Mouse (Mus musculus): ENCODE measurements around the gene 1700013H16Rik. TPM values are rescaled to one million over a fixed set of nuclear protein-coding genes. Genes with fewer than 3 reads are reported as not detected.
"Not testable (repeated sequence)": the region's sequence is repeated elsewhere in the genome, so short reads cannot be mapped to it uniquely, and the experiment has no call there.

1700013H16Rik gene
- not detected in 2 replicates for polyA plus RNA-seq (2015; fragmentation: Nextera tagmentation; extraction: Ambion mirVana)

- H3K9ac ChIP-seq (replicated peaks; ENCODE audit: low read length) = no peak within 1 kb of the TSS
- no peak within 1 kb of the TSS for H3K27ac ChIP-seq (ENCODE audit: low read length)
- no peak for ATAC-seq (ENCODE audit: low FRiP score, low TSS enrichment)
- no peaks in the 10 kb centered on the region for H3K36me3 ChIP-seq (ENCODE audit: insufficient read depth, low read length)
- H3K27me3 ChIP-seq (ENCODE audit: insufficient read depth, low read length) = no peaks in the 10 kb centered on the region
- no peak within 1 kb of the TSS for H3K4me2 ChIP-seq (replicated peaks; ENCODE audit: low read depth, low read length)
- no peak within 1 kb of the TSS for H3K4me3 ChIP-seq (ENCODE audit: low read length)
- H3K4me1 ChIP-seq (ENCODE audit: insufficient read depth, low read length) = no peaks in the 10 kb centered on the region
- peaks cover 12% of the 10 kb centered on the region; the same call in 1 of the 2 replicates for H3K9me3 ChIP-seq (ENCODE audit: low read length)
- 91% methylated on average over 16 of the region's 16 CpGs for WGBS
Measured at GRCm38 (mm10) chrX:53757736-53758135, at the start of gene 1700013H16Rik. Gene 1700013H16Rik (minus strand): TSS chrX:53757831.

GRCm38 (mm10) chrX:53799074-53799473 is 41.4 kb upstream of the 1700013H16Rik start:
- WGBS = 40% methylated on average over 3 of the region's 3 CpGs
- Histone ChIP-seq H3K4me1 (ENCODE audit: insufficient read depth, low read length) (no peaks in the 10 kb centered on the region), H3K36me3 (ENCODE audit: insufficient read depth, low read length) (no peaks in the 10 kb centered on the region), H3K4me3 (ENCODE audit: low read length) (no peak overlapping the region), H3K27me3 (ENCODE audit: insufficient read depth, low read length) (no peaks in the 10 kb centered on the region), H3K27ac (ENCODE audit: low read length) (no peak overlapping the region), H3K9ac (replicated peaks; ENCODE audit: low read length) (no peak overlapping the region), H3K4me2 (replicated peaks; ENCODE audit: low read depth, low read length) (no peak overlapping the region), H3K9me3 (ENCODE audit: low read length) (no peaks in the 10 kb centered on the region)
- no peak for ATAC-seq (ENCODE audit: low FRiP score, low TSS enrichment)

- H3K27ac ChIP-seq (ENCODE audit: low read length); H3K4me1 ChIP-seq (ENCODE audit: insufficient read depth, low read length); ATAC-seq (ENCODE audit: low FRiP score, low TSS enrichment); H3K27me3 ChIP-seq (ENCODE audit: insufficient read depth, low read length); H3K4me2 ChIP-seq (replicated peaks; ENCODE audit: low read depth, low read length); H3K9me3 ChIP-seq (ENCODE audit: low read length); H3K9ac ChIP-seq (replicated peaks; ENCODE audit: low read length); H3K36me3 ChIP-seq (ENCODE audit: insufficient read depth, low read length); H3K4me3 ChIP-seq (ENCODE audit: low read length): not testable (repeated sequence)
- 81% methylated on average over 11 of the region's 11 CpGs for WGBS
Measured at GRCm38 (mm10) chrX:53797519-53797918, 39.9 kb upstream of the 1700013H16Rik start, which contains the start of gene Xlr. Gene Xlr (minus strand): TSS chrX:53797706.

- no peak for ATAC-seq (ENCODE audit: low FRiP score, low TSS enrichment)
- H3K27ac ChIP-seq (ENCODE audit: low read length) = no peak within 1 kb of the TSS
- H3K36me3 ChIP-seq (ENCODE audit: insufficient read depth, low read length) = no peaks in the 10 kb centered on the region
- no peaks in the 10 kb centered on the region for H3K4me1 ChIP-seq (ENCODE audit: insufficient read depth, low read length)
- no peak within 1 kb of the TSS for H3K4me2 ChIP-seq (replicated peaks; ENCODE audit: low read depth, low read length)
- H3K9ac ChIP-seq (replicated peaks; ENCODE audit: low read length) = no peak within 1 kb of the TSS
- H3K27me3 ChIP-seq (ENCODE audit: insufficient read depth, low read length) = no peaks in the 10 kb centered on the region
- H3K4me3 ChIP-seq (ENCODE audit: low read length) = no peak within 1 kb of the TSS
- WGBS = 88% methylated on average over 12 of the region's 12 CpGs
- peaks cover 3% of the 10 kb centered on the region; the same call in 1 of the 2 replicates for H3K9me3 ChIP-seq (ENCODE audit: low read length)
Measured at GRCm38 (mm10) chrX:53776276-53776675, 18.6 kb upstream of the 1700013H16Rik start, which contains the start of gene Zfp36l3. Gene Zfp36l3 (minus strand): TSS chrX:53776394.

GRCm38 (mm10) chrX:53752851-53753250 is 4.8 kb downstream of the 1700013H16Rik start:
- no peak overlapping the region for H3K4me3 ChIP-seq (ENCODE audit: low read length)
- H3K36me3 ChIP-seq (ENCODE audit: insufficient read depth, low read length) = no peaks in the 10 kb centered on the region
- WGBS = 94% methylated on average over 1 of the region's 1 CpGs
- H3K4me1 ChIP-seq (ENCODE audit: insufficient read depth, low read length) = no peaks in the 10 kb centered on the region
- no peak overlapping the region for H3K9ac ChIP-seq (replicated peaks; ENCODE audit: low read length)
- no peak overlapping the region for H3K27ac ChIP-seq (ENCODE audit: low read length)
- H3K9me3 ChIP-seq (ENCODE audit: low read length) = peaks cover 12% of the 10 kb centered on the region; the same call in 1 of the 2 replicates
- H3K4me2 ChIP-seq (replicated peaks; ENCODE audit: low read depth, low read length) = no peak overlapping the region
- ATAC-seq (ENCODE audit: low FRiP score, low TSS enrichment) = no peak
- H3K27me3 ChIP-seq (ENCODE audit: insufficient read depth, low read length) = no peaks in the 10 kb centered on the region

- Histone ChIP-seq H3K9ac (replicated peaks; ENCODE audit: low read length) (no peak overlapping the region), H3K4me3 (ENCODE audit: low read length) (no peak overlapping the region), H3K27me3 (ENCODE audit: insufficient read depth, low read length) (no peaks in the 10 kb centered on the region), H3K4me1 (ENCODE audit: insufficient read depth, low read length) (no peaks in the 10 kb centered on the region), H3K9me3 (ENCODE audit: low read length) (no peaks in the 10 kb centered on the region), H3K4me2 (replicated peaks; ENCODE audit: low read depth, low read length) (no peak overlapping the region), H3K27ac (ENCODE audit: low read length) (no peak overlapping the region), H3K36me3 (ENCODE audit: insufficient read depth, low read length) (no peaks in the 10 kb centered on the region)
- 90% methylated on average over 2 of the region's 2 CpGs for WGBS
- no peak for ATAC-seq (ENCODE audit: low FRiP score, low TSS enrichment)
Measured at GRCm38 (mm10) chrX:53728967-53729366, 28.7 kb downstream of the 1700013H16Rik start.

GRCm38 (mm10) chrX:53724596-53724995 is 33.0 kb downstream of the 1700013H16Rik start, which contains the start of gene 4930502E18Rik:
Gene 4930502E18Rik (plus strand): TSS chrX:53724826.
- no peaks in the 10 kb centered on the region for H3K27me3 ChIP-seq (ENCODE audit: insufficient read depth, low read length)
- H3K4me1 ChIP-seq (ENCODE audit: insufficient read depth, low read length) = no peaks in the 10 kb centered on the region
- H3K36me3 ChIP-seq (ENCODE audit: insufficient read depth, low read length) = no peaks in the 10 kb centered on the region
- no peak for ATAC-seq (ENCODE audit: low FRiP score, low TSS enrichment)
- H3K4me2 ChIP-seq (replicated peaks; ENCODE audit: low read depth, low read length) = no peak within 1 kb of the TSS
- no peak within 1 kb of the TSS for H3K27ac ChIP-seq (ENCODE audit: low read length)
- no peak within 1 kb of the TSS for H3K9ac ChIP-seq (replicated peaks; ENCODE audit: low read length)
- H3K9me3 ChIP-seq (ENCODE audit: low read length) = no peaks in the 10 kb centered on the region
- H3K4me3 ChIP-seq (ENCODE audit: low read length) = no peak within 1 kb of the TSS
- 83% methylated on average over 11 of the region's 11 CpGs for whole genome bisulfite sequencing

- Histone ChIP-seq H3K9me3 (ENCODE audit: low read length) (no peaks in the 10 kb centered on the region), H3K27me3 (ENCODE audit: insufficient read depth, low read length) (no peaks in the 10 kb centered on the region), H3K9ac (replicated peaks; ENCODE audit: low read length) (peak overlapping the region; percentile 41; the same call in 1 of the 2 replicates), H3K27ac (ENCODE audit: low read length) (no peak overlapping the region), H3K36me3 (ENCODE audit: insufficient read depth, low read length) (no peaks in the 10 kb centered on the region), H3K4me2 (replicated peaks; ENCODE audit: low read depth, low read length) (peak overlapping the region; percentile 54), H3K4me3 (ENCODE audit: low read length) (peak overlapping the region; percentile 31), H3K4me1 (ENCODE audit: insufficient read depth, low read length) (no peaks in the 10 kb centered on the region)
- ATAC-seq (ENCODE audit: low FRiP score, low TSS enrichment) = peak; percentile 74
- WGBS = 24% methylated on average over 40 of the region's 49 CpGs
Measured at GRCm38 (mm10) chrX:53716323-53717182, 41.1 kb downstream of the 1700013H16Rik start.

GRCm38 (mm10) chrX:53715942-53716322 is 41.7 kb downstream of the 1700013H16Rik start:
- H3K9ac ChIP-seq (replicated peaks; ENCODE audit: low read length) = no peak overlapping the region
- ATAC-seq (ENCODE audit: low FRiP score, low TSS enrichment) = no peak; the same call in 1 of the 2 replicates
- H3K27ac ChIP-seq (ENCODE audit: low read length) = no peak overlapping the region
- H3K27me3 ChIP-seq (ENCODE audit: insufficient read depth, low read length) = no peaks in the 10 kb centered on the region
- H3K4me3 ChIP-seq (ENCODE audit: low read length) = no peak overlapping the region; the same call in 1 of the 2 replicates
- H3K9me3 ChIP-seq (ENCODE audit: low read length) = no peaks in the 10 kb centered on the region
- no peaks in the 10 kb centered on the region for H3K36me3 ChIP-seq (ENCODE audit: insufficient read depth, low read length)
- WGBS = 42% methylated on average over 2 of the region's 2 CpGs
- peak overlapping the region; percentile 54 for H3K4me2 ChIP-seq (replicated peaks; ENCODE audit: low read depth, low read length)
- H3K4me1 ChIP-seq (ENCODE audit: insufficient read depth, low read length) = no peaks in the 10 kb centered on the region

- H3K9ac ChIP-seq (replicated peaks; ENCODE audit: low read length) = no peak overlapping the region
- H3K9me3 ChIP-seq (ENCODE audit: low read length) = no peaks in the 10 kb centered on the region
- no peak overlapping the region for H3K27ac ChIP-seq (ENCODE audit: low read length)
- 69% methylated on average over 3 of the region's 3 CpGs for WGBS
- ATAC-seq (ENCODE audit: low FRiP score, low TSS enrichment) = no peak
- no peak overlapping the region for H3K4me3 ChIP-seq (ENCODE audit: low read length)
- no peak overlapping the region for H3K4me2 ChIP-seq (replicated peaks; ENCODE audit: low read depth, low read length)
- no peaks in the 10 kb centered on the region for H3K4me1 ChIP-seq (ENCODE audit: insufficient read depth, low read length)
- no peaks in the 10 kb centered on the region for H3K36me3 ChIP-seq (ENCODE audit: insufficient read depth, low read length)
- H3K27me3 ChIP-seq (ENCODE audit: insufficient read depth, low read length) = no peaks in the 10 kb centered on the region
Measured at GRCm38 (mm10) chrX:53702673-53703072, 55.0 kb downstream of the 1700013H16Rik start.

Measured in kidney, embryonic 16.5 days (tissue).